In the genomic region with DNA sequence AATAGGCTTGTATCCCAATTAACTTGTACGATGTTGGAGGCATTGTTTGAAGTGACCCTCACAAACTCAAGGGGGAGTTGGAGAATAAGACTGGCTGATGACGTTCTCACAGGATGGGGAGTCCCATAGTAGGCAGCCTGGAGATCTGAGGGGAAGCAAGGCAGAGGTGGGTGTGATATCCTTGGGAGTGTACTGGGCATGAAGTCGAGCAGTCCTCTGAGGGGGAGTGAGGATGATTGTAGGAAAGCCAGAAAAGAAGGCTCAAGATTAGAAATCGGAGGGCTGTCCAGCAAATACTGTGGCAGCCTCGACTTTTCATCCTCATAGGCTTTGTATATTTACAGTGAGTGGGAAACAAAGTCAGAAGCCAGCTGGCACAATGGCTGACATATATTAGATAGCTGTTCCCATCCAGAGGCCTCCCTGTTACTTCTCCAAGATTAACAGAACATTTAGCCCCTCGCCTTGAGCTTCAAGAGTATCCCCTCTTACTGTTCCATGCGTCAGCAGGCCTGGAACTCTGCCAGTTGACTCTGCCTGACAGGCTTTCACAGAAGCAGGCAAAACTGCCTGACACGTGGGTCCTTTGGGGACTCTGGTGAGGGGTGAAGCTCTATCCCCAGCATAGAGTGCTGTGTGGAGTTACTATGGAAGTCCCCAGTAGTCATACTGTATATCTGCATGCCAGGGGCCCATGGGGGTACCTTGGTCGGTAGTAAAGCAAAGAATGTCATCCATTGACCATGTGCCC, we compare ENCODE assay signal across 14 mouse cellular contexts. TPM values are rescaled to one million over a fixed set of nuclear protein-coding genes. Genes with fewer than 3 reads are reported as not detected.
A peak's percentile ranks its signal among the peaks of the same experiment; 100 is the strongest.
DNase-seq lines count a peak whose midpoint lies in the region; ATAC-seq and TF ChIP-seq lines count a peak whose summit lies in the region.
"Had no signal": no experiment of that assay in that cellular context is flagged by ENCODE, and none has a peak within 500 bp of the region (broad histone marks: within the 10 kb centered on the region; RNA-seq: fewer than 3 reads in every experiment).

No protein-coding gene starts in this region.

- ATAC-seq in forebrain, embryonic 11.5 days (replicated peaks; ENCODE audit: low FRiP score), result no peak
- ATAC-seq in forebrain, embryonic 12.5 days (ENCODE audit: low FRiP score), result no peak
- no peak for ATAC-seq in stomach, postnatal 0 days (ENCODE audit: low FRiP score, low TSS enrichment)
- no peak for ATAC-seq in neural tube, embryonic 15.5 days (ENCODE audit: low FRiP score)
- ATAC-seq: inflammation-experienced regulatory T-cells, adult 6 months had no signal

- 88% methylated on average over 9 of the region's 9 CpGs for WGBS in forebrain, embryonic 11.5 days
- 89% methylated on average over 9 of the region's 9 CpGs for WGBS in forebrain, embryonic 12.5 days
- 59% methylated on average over 9 of the region's 9 CpGs for WGBS in stomach, postnatal 0 days
- 68% methylated on average over 9 of the region's 9 CpGs for WGBS in neural tube, embryonic 15.5 days

- H3K4me3 ChIP-seq in forebrain, embryonic 11.5 days (ENCODE audit: low read depth, low read length), result no peak overlapping the region
- no peak overlapping the region for H3K4me3 ChIP-seq in forebrain, embryonic 12.5 days (replicated peaks)
- H3K4me3 ChIP-seq in stomach, postnatal 0 days (ENCODE audit: low read depth, low read length), result no peak overlapping the region
- H3K4me3 ChIP-seq in neural tube, embryonic 15.5 days (replicated peaks), result no peak overlapping the region
- H3K4me3 ChIP-seq: limb, embryonic 12.5 days; neural tube, embryonic 13.5 days had no signal

- no peaks in the 10 kb centered on the region for H3K27me3 ChIP-seq in forebrain, embryonic 11.5 days (ENCODE audit: control insufficient read depth, insufficient read depth, low read length)
- no peaks in the 10 kb centered on the region for H3K27me3 ChIP-seq in forebrain, embryonic 12.5 days
- no peaks in the 10 kb centered on the region for H3K27me3 ChIP-seq in stomach, postnatal 0 days (ENCODE audit: control insufficient read depth, insufficient read depth, low read length)
- H3K27me3 ChIP-seq in neural tube, embryonic 15.5 days (replicated peaks), result no peaks in the 10 kb centered on the region
- H3K27me3 ChIP-seq: limb, embryonic 12.5 days; neural tube, embryonic 13.5 days had no signal

- no peak for TF ChIP-seq CTCF in stomach, postnatal 0 days (IDR thresholded peaks at IDR 0.05; ENCODE audit: low read depth)

- H3K36me3 ChIP-seq in forebrain, embryonic 11.5 days (ENCODE audit: control insufficient read depth, insufficient read depth, low read length), result peaks cover 6% of the 10 kb centered on the region; the same call in 1 of the 2 replicates
- peaks cover 28% of the 10 kb centered on the region for H3K36me3 ChIP-seq in forebrain, embryonic 12.5 days (replicated peaks)
- no peaks in the 10 kb centered on the region for H3K36me3 ChIP-seq in stomach, postnatal 0 days (ENCODE audit: control insufficient read depth, insufficient read depth, low read length)
- H3K36me3 ChIP-seq in neural tube, embryonic 15.5 days, result peaks cover 16% of the 10 kb centered on the region

- no peak overlapping the region for H3K27ac ChIP-seq in forebrain, embryonic 11.5 days (ENCODE audit: low read depth, low read length)
- H3K27ac ChIP-seq in forebrain, embryonic 12.5 days, result no peak overlapping the region
- no peak overlapping the region for H3K27ac ChIP-seq in stomach, postnatal 0 days (replicated peaks)
- no peak overlapping the region for H3K27ac ChIP-seq in neural tube, embryonic 15.5 days (replicated peaks)
- H3K27ac ChIP-seq: limb, embryonic 12.5 days; neural tube, embryonic 13.5 days had no signal

- H3K4me2 ChIP-seq in forebrain, embryonic 11.5 days (ENCODE audit: low read depth, low read length, severe bottlenecking), result no peak overlapping the region
- H3K4me2 ChIP-seq in forebrain, embryonic 12.5 days, result no peak overlapping the region
- H3K4me2 ChIP-seq in stomach, postnatal 0 days (replicated peaks; ENCODE audit: low read depth), result no peak overlapping the region
- no peak overlapping the region for H3K4me2 ChIP-seq in neural tube, embryonic 15.5 days
- H3K4me2 ChIP-seq: limb, embryonic 12.5 days; neural tube, embryonic 13.5 days had no signal

- H3K9me3 ChIP-seq in forebrain, embryonic 11.5 days (ENCODE audit: control insufficient read depth, low read length), result no peaks in the 10 kb centered on the region
- no peaks in the 10 kb centered on the region for H3K9me3 ChIP-seq in forebrain, embryonic 12.5 days
- H3K9me3 ChIP-seq in stomach, postnatal 0 days (ENCODE audit: control insufficient read depth, low read length), result no peaks in the 10 kb centered on the region
- H3K9me3 ChIP-seq in neural tube, embryonic 15.5 days (replicated peaks), result no peaks in the 10 kb centered on the region
- H3K9me3 ChIP-seq: limb, embryonic 12.5 days; neural tube, embryonic 13.5 days had no signal

- peak; percentile 37 for DNase-seq in forebrain, embryonic 11.5 days (ENCODE audit: low spot score)
- DNase-seq in kidney, postnatal 10 days, result peak; percentile 52
- DNase-seq in kidney, adult 11 months, result no peak
- DNase-seq in right cerebral cortex, postnatal 4 days, result peak; percentile 34
- no peak for DNase-seq in right cerebral cortex, postnatal 25 days
- peak; percentile 19 for DNase-seq in stomach, postnatal 0 days (ENCODE audit: low spot score)
- DNase-seq: B cell, adult 2 months; cerebellum, adult 2 months; layer of hippocampus, adult 9-11 months had no signal

- no peak for TF ChIP-seq EP300 in stomach, postnatal 0 days (optimal IDR thresholded peaks at IDR 0.05)

- H3K4me1 ChIP-seq in forebrain, embryonic 11.5 days (replicated peaks; ENCODE audit: control insufficient read depth, insufficient read depth, low read length), result no peaks in the 10 kb centered on the region
- H3K4me1 ChIP-seq in forebrain, embryonic 12.5 days, result no peaks in the 10 kb centered on the region
- H3K4me1 ChIP-seq in stomach, postnatal 0 days (replicated peaks; ENCODE audit: control insufficient read depth, insufficient read depth), result no peaks in the 10 kb centered on the region
- H3K4me1 ChIP-seq in neural tube, embryonic 15.5 days, result no peaks in the 10 kb centered on the region
- H3K4me1 ChIP-seq: limb, embryonic 12.5 days had no signal

- H3K9ac ChIP-seq in forebrain, embryonic 11.5 days (ENCODE audit: low read length), result no peak overlapping the region
- H3K9ac ChIP-seq in forebrain, embryonic 12.5 days, result no peak overlapping the region
- H3K9ac ChIP-seq in stomach, postnatal 0 days (ENCODE audit: low read length), result no peak overlapping the region
- no peak overlapping the region for H3K9ac ChIP-seq in neural tube, embryonic 15.5 days (replicated peaks)
- H3K9ac ChIP-seq: limb, embryonic 12.5 days; neural tube, embryonic 13.5 days had no signal

RNA-seq across cellular contexts. Expression of gene D10Wsu102e, which starts 18.2 kb away (rescaled TPM):
- polyA plus RNA-seq in forebrain, embryonic 11.5 days (2014; fragmentation: Nextera tagmentation; extraction: Ambion mirVana), result 1.4 and 1.6 TPM in 2 replicates
- 1.3 and 1.5 TPM in 2 replicates for polyA plus RNA-seq in forebrain, embryonic 12.5 days (2016; fragmentation: Nextera tagmentation; extraction: Ambion mirVana)
- polyA plus RNA-seq in stomach, postnatal 0 days (2015; fragmentation: Nextera tagmentation; extraction: Ambion mirVana), result 0.23 and 0.27 TPM in 2 replicates
- polyA plus RNA-seq in neural tube, embryonic 15.5 days (2015; fragmentation: Nextera tagmentation; extraction: Ambion mirVana), result 0.74 and 0.77 TPM in 2 replicates

RNA-seq across cellular contexts. Expression of gene Slc41a2, which starts 40.6 kb away (rescaled TPM):
- polyA plus RNA-seq in forebrain, embryonic 11.5 days (2014; fragmentation: Nextera tagmentation; extraction: Ambion mirVana), result 0.56 and 1.2 TPM in 2 replicates
- 1.2 and 1.3 TPM in 2 replicates for polyA plus RNA-seq in forebrain, embryonic 12.5 days (2016; fragmentation: Nextera tagmentation; extraction: Ambion mirVana)
- 0.59 and 0.92 TPM in 2 replicates for polyA plus RNA-seq in stomach, postnatal 0 days (2015; fragmentation: Nextera tagmentation; extraction: Ambion mirVana)
- polyA plus RNA-seq in neural tube, embryonic 15.5 days (2015; fragmentation: Nextera tagmentation; extraction: Ambion mirVana), result 8.5 and 11.0 TPM in 2 replicates

Comparison
In these comparisons a context has a peak if more than half of its experiments do, and no peak if none do; other contexts are left out.
1. DNase-seq: peak in forebrain, embryonic 11.5 days (single experiment), kidney, postnatal 10 days (single experiment), right cerebral cortex, postnatal 4 days (single experiment) and stomach, postnatal 0 days (single experiment); none in kidney, adult 11 months (single experiment) and right cerebral cortex, postnatal 25 days (single experiment).